Mouse (Mus musculus) olfactory bulb, adult 2 months (tissue): ENCODE results near the gene Cenpx.

Experiments
- CTCF ChIP-seq: fragments of 200-500 bp; IDR thresholded peaks from 2 replicates; pipeline ENCODE4 v1.5.1; 2012; ENCODE audit warnings: low read depth, mild to moderate bottlenecking, low read length, moderate library complexity; ENCODE audit not compliant: insufficient read depth
- POLR2A ChIP-seq: fragments of 200-500 bp; IDR thresholded peaks from 2 replicates; pipeline ENCODE4 v1.6.1; 2012; ENCODE audit warnings: mild to moderate bottlenecking, low read depth, low read length, moderate library complexity; ENCODE audit not compliant: insufficient read depth

DNA sequence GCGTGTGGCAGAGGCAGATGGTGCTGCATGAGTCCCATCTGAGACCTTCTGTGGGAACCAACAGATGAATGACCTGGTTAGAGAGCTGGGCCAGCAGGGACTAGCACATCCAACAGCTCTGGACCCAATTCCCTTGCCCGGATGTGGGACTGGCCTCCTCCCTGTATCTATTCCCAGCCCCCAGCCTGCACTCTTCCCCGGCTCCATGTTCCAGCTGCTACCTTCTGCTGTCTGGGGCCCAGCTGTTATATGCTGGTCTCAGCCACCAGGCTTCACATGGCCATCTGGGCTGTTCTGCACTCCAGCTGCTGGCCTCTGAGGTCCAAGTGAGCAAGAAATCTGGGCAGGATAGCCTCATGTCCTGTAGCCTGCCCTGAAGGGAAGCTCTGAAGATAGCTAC, 48.1 kb downstream of the Cenpx start:
- no peak for TF ChIP-seq CTCF
- TF ChIP-seq POLR2A = no peak
